Mouse (Mus musculus): ENCODE measurements around the gene Flad1. TPM values are rescaled to one million over a fixed set of nuclear protein-coding genes. Genes with fewer than 3 reads are reported as not detected.

The Flad1 gene
- polyA plus RNA-seq, 1 experiment from 2014 or later, result 37.8 TPM

DNA sequence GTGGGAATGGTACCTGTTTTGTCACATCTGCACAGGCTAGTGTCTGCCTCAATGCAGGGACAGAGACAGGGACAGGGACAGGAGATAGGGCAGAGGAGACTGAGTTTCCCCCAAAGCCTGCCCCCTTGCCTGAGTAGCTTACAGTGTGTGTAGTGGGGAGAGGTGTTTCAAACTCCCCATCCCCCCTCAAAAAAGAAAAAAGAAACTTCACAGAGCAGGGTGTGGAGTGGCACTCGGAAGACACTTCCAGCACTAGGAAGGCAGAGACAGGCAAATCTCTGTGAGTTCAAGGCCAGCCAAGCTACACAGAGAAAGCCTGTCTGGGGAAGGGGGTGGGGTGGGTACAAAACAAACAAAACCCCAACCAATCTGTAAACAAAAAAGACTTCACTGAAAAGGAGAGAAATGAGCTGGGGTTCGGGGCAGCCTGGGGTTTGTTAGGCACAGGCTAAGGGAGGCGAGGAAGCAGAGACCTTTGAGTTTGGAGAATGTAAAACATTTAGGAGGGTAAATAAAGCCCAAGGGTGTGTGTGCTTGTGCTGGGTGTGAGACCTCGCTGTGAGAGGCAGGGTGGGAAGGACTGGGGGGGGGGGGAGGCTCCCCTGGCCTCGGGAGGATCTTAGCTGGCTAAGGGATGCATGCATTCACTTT lies 38.0 kb downstream of the Flad1 start:
- Histone ChIP-seq H3K27ac (no peak overlapping the region), H3K9me3 (no peaks in the 10 kb centered on the region), H3K9ac (replicated peaks) (no peak overlapping the region), H3K4me1 (replicated peaks) (peaks cover 9% of the 10 kb centered on the region), H3K4me3 (replicated peaks) (no peak overlapping the region), H3K36me3 (no peaks in the 10 kb centered on the region), H3K4me2 (replicated peaks) (no peak overlapping the region), H3K27me3 (no peaks in the 10 kb centered on the region)
- no peak for ATAC-seq
- 44% methylated on average over 5 of the region's 5 CpGs for WGBS

DNA sequence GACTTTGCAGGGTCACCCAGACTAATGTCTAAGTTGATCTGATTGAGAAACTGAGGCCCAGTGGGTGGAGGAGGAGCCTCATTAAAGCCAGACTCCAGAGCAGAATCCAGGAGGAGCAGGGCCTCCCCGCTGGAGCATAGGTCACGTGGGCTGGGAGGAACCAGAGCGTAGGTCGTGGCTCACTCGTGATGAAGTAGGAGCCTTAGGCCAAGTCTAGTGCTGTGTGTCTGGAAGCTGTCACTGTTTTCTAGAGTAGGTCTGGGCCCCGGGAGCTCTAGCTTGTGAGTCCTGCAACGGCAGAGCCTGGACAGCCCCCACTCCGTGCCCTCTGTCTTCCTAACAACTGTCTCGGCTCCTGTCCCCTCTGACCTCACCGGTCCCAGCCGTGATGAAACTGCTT lies 44.3 kb downstream of the Flad1 start:
- WGBS, result 67% methylated on average over 11 of the region's 11 CpGs

DNA sequence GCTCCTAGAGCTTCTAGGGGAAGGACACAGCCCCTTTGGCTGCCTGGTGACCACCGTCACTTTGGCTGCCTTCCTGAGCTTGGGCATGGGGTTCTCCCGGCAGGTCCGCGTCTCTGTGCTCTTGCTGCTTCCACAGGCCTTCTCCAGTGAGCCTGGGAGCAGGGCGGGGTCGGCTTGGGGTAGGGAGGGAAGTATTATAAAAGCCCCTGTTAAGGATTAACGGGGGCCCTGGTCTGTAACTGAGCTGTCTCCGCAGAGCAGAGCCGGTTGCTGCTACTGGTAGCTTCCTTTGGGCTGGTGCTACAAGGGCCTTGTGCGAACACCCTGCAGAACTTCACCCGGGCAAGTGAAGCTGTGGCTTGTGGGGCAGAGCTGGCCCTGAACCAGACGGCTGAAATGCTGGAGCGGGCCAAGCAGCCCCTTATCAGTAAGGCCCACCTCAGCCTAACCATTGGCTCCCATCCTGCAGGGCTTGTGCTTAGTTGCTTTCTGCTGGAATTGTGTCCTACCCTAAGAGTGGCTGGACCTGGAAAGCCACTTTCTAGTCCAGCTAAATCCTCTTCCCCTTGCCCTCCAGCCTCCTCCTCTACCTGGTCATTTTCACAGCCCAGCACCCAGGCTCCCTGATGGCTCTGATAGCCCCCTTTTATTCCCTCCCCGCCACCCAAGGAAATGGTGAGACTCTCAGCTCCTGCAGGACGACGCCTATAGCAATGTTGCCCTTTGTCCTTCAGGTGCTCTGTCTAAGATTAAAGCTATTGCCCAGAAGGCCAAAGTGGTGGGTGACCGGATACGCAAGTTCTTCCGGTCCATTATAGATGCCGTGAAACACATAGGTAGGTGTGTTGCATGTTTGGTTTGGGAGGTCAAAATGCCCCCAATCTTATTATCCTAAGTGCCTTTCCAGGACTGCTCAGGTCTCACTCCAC lies 45.9 kb downstream of the Flad1 start:
- Histone ChIP-seq H3K4me2 (replicated peaks) (no peak overlapping the region), H3K27ac (no peak overlapping the region), H3K27me3 (no peaks in the 10 kb centered on the region), H3K4me3 (replicated peaks) (no peak overlapping the region), H3K9ac (replicated peaks) (no peak overlapping the region), H3K9me3 (no peaks in the 10 kb centered on the region), H3K4me1 (replicated peaks) (0 out of 2 replicates have a peak, but pooled peaks cover 4% of the 10 kb centered on the region), H3K36me3 (no peaks in the 10 kb centered on the region)
- WGBS, result 79% methylated on average over 20 of the region's 20 CpGs
- no peak for ATAC-seq

More for the DNA sequence above, 44.3 kb downstream of the Flad1 start:
- Histone ChIP-seq H3K4me3 (replicated peaks) (no peak overlapping the region), H3K9ac (replicated peaks) (no peak overlapping the region), H3K36me3 (no peaks in the 10 kb centered on the region), H3K27me3 (no peaks in the 10 kb centered on the region), H3K4me2 (replicated peaks) (no peak overlapping the region), H3K4me1 (replicated peaks) (0 out of 2 replicates have a peak, but pooled peaks cover 4% of the 10 kb centered on the region), H3K27ac (no peak overlapping the region), H3K9me3 (no peaks in the 10 kb centered on the region)
- ATAC-seq, result no peak

DNA sequence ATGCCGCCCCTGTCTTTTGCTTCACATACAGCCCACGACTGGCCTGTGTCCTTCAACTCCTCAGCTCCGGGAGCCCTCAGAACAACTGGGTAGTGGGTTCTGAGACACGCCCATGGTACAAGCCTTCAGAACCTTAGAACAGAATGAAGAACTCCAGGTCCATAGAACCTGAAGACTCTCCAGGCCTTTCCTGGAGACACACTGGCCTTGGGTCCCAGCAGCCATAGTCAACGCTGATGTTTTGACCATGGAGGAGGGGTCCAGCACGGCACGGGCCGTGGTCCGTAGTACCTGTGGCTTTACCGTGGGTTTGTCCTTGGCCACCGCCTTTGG lies 46.6 kb downstream of the Flad1 start, which contains the start of gene Dcst1:
TSS of gene Dcst1 (minus strand) at position 101 of the 333 bp plus-strand sequence.
- Histone ChIP-seq H3K27me3 (no peaks in the 10 kb centered on the region), H3K4me2 (replicated peaks) (no peak within 1 kb of the TSS), H3K9ac (replicated peaks) (no peak within 1 kb of the TSS), H3K27ac (no peak within 1 kb of the TSS), H3K36me3 (no peaks in the 10 kb centered on the region), H3K9me3 (no peaks in the 10 kb centered on the region), H3K4me1 (replicated peaks) (0 out of 2 replicates have a peak, but pooled peaks cover 4% of the 10 kb centered on the region), H3K4me3 (replicated peaks) (no peak within 1 kb of the TSS)
- 84% methylated on average over 11 of the region's 11 CpGs for WGBS
- no peak for ATAC-seq

DNA sequence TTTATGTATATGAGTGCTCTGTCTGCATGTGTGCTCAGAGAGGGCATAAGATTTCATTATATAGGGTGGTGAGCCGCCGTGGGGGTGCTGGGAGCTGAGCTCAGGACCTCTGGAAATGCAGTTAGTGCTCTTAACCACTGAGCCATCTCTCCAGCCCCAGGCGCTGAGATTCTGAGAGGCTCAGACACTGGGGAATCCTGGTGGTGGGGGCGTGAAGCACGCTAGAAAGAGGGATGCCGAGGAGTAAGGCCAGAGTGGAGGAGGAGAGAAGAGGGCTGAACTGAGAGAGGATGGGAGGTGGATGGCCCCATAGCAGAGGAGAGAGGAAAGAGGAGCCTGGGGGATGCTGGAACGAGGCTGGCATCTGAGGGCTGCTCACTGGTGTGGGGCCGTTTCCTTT lies 47.0 kb downstream of the Flad1 start:
- Histone ChIP-seq H3K9ac (replicated peaks) (no peak overlapping the region), H3K27me3 (no peaks in the 10 kb centered on the region), H3K4me2 (replicated peaks) (no peak overlapping the region), H3K4me1 (replicated peaks) (0 out of 2 replicates have a peak, but pooled peaks cover 4% of the 10 kb centered on the region), H3K9me3 (no peaks in the 10 kb centered on the region), H3K4me3 (replicated peaks) (no peak overlapping the region), H3K27ac (no peak overlapping the region), H3K36me3 (no peaks in the 10 kb centered on the region)
- ATAC-seq, result no peak
- 58% methylated on average over 8 of the region's 8 CpGs for WGBS

DNA sequence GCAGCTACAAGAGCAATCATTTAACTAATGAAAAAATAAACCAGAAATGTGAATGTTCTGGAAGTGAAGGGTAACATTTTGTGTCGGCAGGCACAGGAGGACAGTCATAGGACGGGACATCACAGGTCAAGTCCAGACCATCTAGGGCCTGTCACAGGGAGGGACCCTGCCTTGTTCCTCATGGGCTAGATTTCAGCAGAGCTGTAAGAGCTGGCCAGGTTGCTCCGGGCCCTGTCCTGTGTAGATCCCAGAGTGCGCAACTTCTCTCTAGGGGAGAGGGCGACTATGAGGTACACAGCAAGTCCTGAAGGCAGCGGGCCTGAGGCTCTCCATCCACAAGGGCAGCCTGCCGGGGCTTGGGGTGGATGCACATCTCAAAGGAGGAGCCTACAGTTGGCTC lies 50.0 kb downstream of the Flad1 start, which contains the start of gene Dcst2:
TSS of gene Dcst2 (plus strand) at position 301 of the 400 bp plus-strand sequence.
- H3K4me2 ChIP-seq (replicated peaks), result no peak within 1 kb of the TSS
- 0 out of 2 replicates have a peak, but pooled peaks cover 4% of the 10 kb centered on the region for H3K4me1 ChIP-seq (replicated peaks)
- H3K27me3 ChIP-seq, result peaks cover 4% of the 10 kb centered on the region; the same call in 1 of the 2 replicates
- no peaks in the 10 kb centered on the region for H3K36me3 ChIP-seq
- 86% methylated on average over 7 of the region's 7 CpGs for WGBS
- H3K9me3 ChIP-seq, result no peaks in the 10 kb centered on the region
- no peak for ATAC-seq
- H3K27ac ChIP-seq, result no peak within 1 kb of the TSS
- no peak within 1 kb of the TSS for H3K4me3 ChIP-seq (replicated peaks)
- no peak within 1 kb of the TSS for H3K9ac ChIP-seq (replicated peaks)

DNA sequence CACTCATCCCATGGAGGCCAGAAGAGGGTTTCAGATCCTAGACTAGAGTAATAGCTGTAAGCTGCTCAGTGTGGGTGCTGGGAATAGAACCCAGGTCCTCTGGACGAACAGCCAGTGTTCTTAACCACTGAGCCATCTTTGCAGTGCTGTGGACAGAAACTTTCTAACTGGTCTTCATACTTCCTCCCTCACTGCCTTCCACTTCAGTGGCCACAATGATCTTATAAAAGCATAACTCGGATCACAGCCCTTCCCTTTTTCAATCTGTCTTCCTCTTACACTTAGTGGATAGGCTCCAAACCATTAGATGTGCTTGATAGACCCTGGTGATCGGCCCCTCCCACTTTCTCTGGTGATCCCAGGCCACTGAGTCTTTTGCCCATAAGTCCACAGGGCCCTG lies 51.4 kb downstream of the Flad1 start:
- Histone ChIP-seq H3K27ac (no peak overlapping the region), H3K4me3 (replicated peaks) (no peak overlapping the region)

DNA sequence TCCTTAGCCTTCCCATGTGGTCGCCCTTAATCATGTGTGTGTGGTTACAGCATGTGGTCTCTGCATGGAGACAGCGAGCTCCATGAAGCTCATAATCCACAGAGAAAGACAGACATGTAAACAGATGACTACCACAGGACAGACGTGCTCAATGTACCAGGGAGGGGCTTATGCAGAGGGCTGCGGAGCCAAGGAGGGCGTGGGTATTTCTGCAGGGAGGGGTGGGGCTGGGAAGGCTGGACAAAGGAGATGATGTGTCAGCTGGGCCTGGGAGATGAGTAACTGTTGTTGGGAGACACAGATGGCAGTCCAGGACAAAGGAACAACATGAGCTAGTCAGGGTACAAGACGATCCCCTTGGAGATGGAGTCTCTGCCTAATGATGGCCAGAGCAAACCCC lies 52.0 kb downstream of the Flad1 start:
- WGBS, result 73% methylated on average over 6 of the region's 6 CpGs
- no peak overlapping the region for H3K4me3 ChIP-seq (replicated peaks)
- H3K9me3 ChIP-seq, result no peaks in the 10 kb centered on the region
- H3K4me2 ChIP-seq (replicated peaks), result no peak overlapping the region
- no peak for ATAC-seq
- 0 out of 2 replicates have a peak, but pooled peaks cover under 1% of the 10 kb centered on the region for H3K4me1 ChIP-seq (replicated peaks)
- H3K9ac ChIP-seq (replicated peaks), result no peak overlapping the region
- peaks cover 13% of the 10 kb centered on the region for H3K27me3 ChIP-seq
- no peaks in the 10 kb centered on the region for H3K36me3 ChIP-seq
- H3K27ac ChIP-seq, result no peak overlapping the region

More for the DNA sequence above, 51.4 kb downstream of the Flad1 start:
- 0 out of 2 replicates have a peak, but pooled peaks cover 4% of the 10 kb centered on the region for H3K4me1 ChIP-seq (replicated peaks)
- ATAC-seq, result no peak
- no peaks in the 10 kb centered on the region for H3K9me3 ChIP-seq
- no peaks in the 10 kb centered on the region for H3K36me3 ChIP-seq
- no peak overlapping the region for H3K9ac ChIP-seq (replicated peaks)
- H3K4me2 ChIP-seq (replicated peaks), result no peak overlapping the region
- 84% methylated on average over 3 of the region's 3 CpGs for WGBS
- H3K27me3 ChIP-seq, result peaks cover 12% of the 10 kb centered on the region

DNA sequence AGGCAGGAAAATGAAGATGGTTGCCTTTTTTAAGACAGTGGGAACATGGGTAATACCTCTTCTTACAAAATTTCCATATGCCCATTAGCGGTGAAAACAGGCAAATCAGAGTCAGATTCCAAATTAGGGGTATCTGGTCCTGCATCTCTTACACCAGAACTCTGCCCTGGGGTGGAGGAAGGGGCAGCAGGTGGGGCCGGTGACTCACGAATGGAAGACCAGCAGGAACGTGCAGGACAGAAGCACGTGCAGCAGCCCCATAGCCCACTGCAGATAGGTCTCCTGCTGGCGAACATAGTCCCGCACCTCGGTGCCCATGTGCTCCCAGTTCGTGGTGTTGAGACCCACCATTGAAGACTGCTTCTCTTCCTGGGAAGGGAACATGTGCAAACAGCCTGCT lies 55.6 kb downstream of the Flad1 start:
- Histone ChIP-seq H3K27ac (no peak overlapping the region), H3K4me2 (replicated peaks) (no peak overlapping the region), H3K9me3 (no peaks in the 10 kb centered on the region), H3K27me3 (peaks cover 39% of the 10 kb centered on the region), H3K9ac (replicated peaks) (no peak overlapping the region), H3K4me3 (replicated peaks) (no peak overlapping the region), H3K4me1 (replicated peaks) (no peaks in the 10 kb centered on the region; the same call in 1 of the 2 replicates), H3K36me3 (no peaks in the 10 kb centered on the region)
- WGBS, result 77% methylated on average over 9 of the region's 9 CpGs
- no peak for ATAC-seq

DNA sequence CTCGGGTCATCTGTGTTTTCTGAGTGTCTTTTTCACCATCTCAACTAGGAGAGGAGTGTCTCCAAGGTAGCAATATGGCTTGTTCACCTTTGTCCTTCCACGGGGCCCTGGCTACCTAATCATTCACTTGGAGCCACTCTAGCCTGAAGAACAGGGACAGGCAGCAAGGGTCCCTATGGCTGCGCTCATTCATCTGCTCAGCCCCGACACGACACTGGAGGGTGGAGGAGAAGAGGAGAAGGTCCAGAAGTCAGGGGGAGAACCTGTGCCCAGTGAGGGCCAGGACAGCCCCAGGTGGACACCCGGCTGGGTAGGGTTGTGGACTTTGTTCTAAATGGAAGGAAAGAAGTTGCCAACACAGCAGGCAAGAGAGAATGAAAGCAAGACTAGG lies 56.2 kb downstream of the Flad1 start:
- Histone ChIP-seq H3K9ac (replicated peaks) (no peak overlapping the region), H3K27me3 (peaks cover 42% of the 10 kb centered on the region), H3K4me1 (replicated peaks) (peaks cover 4% of the 10 kb centered on the region), H3K4me2 (replicated peaks) (no peak overlapping the region), H3K27ac (no peak overlapping the region), H3K4me3 (replicated peaks) (no peak overlapping the region), H3K9me3 (no peaks in the 10 kb centered on the region), H3K36me3 (no peaks in the 10 kb centered on the region)
- 85% methylated on average over 6 of the region's 6 CpGs for WGBS
- ATAC-seq, result no peak

DNA sequence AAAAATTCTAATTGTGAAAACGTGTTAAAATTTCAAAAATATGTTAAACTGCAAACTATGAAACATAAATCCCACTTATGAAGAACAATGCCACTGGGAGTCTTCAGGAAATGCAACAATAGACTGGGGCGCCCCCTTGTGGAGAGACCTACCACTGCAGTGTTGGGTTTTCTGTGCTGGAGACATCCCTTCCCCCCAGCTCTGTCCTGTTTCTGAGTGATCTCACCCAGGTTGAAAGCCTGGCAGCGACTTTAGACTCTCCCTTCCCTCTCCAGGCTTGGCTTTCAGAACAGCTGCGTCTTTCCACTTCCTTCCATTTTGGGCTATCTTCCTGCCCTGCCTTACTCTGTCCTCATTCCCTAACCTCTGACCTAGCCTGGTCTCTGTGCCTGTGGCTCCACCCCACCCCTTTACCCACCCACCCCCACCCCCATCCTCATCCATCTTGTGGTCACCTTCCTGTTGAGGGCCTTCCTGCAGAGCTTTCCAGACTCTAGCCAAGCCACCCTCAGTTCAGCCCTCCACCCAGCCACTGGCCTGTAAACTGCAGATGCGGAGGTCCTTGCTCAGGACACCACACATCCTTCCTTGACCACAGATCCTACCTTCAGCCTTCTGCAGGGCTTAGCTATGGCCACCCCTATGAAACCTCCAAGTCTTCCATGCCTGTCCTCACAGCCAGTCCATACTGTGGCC lies 56.7 kb downstream of the Flad1 start:
- H3K9ac ChIP-seq (replicated peaks), result no peak overlapping the region
- no peak overlapping the region for H3K4me3 ChIP-seq (replicated peaks)
- 19% methylated on average over 5 of the region's 5 CpGs for WGBS
- 0 out of 2 replicates have a peak, but pooled peaks have one; percentile 31 for ATAC-seq
- peaks cover 8% of the 10 kb centered on the region for H3K4me1 ChIP-seq (replicated peaks)
- no peaks in the 10 kb centered on the region for H3K9me3 ChIP-seq
- peaks cover 44% of the 10 kb centered on the region for H3K27me3 ChIP-seq
- no peak overlapping the region for H3K27ac ChIP-seq
- no peak overlapping the region for H3K4me2 ChIP-seq (replicated peaks)
- no peaks in the 10 kb centered on the region for H3K36me3 ChIP-seq

DNA sequence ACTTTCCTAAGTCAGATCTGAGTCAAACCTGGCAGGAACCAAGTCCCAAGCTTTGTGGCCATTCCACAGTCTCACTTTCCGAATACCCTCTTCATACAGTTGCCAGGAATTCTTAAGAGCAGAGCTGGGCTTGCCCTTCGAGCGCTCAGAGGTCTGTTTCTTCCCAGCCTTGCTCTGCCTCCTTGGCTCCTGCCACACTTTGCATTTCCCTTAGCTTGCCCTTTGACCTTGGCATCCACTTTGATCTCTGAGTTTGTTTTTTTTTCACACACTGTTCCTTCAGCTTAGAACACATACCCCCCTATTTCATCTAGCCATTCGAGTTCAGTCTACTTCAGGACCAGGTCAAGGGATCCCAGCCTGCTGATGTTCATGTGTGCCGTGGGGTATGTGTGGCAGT lies 60.4 kb downstream of the Flad1 start:
- ATAC-seq, result no peak
- WGBS, result 78% methylated on average over 5 of the region's 5 CpGs
- H3K4me2 ChIP-seq (replicated peaks), result no peak overlapping the region
- peaks cover 57% of the 10 kb centered on the region for H3K27me3 ChIP-seq
- no peak overlapping the region for H3K9ac ChIP-seq (replicated peaks)
- H3K36me3 ChIP-seq, result no peaks in the 10 kb centered on the region
- H3K27ac ChIP-seq, result no peak overlapping the region
- H3K9me3 ChIP-seq, result no peaks in the 10 kb centered on the region
- H3K4me3 ChIP-seq (replicated peaks), result no peak overlapping the region
- H3K4me1 ChIP-seq (replicated peaks), result peaks cover 20% of the 10 kb centered on the region

Measured in midbrain, embryonic 13.5 days (tissue).